Mouse (Mus musculus) forebrain, embryonic 14.5 days (tissue): ENCODE data around the gene Commd9. TPM values are rescaled to one million over a fixed set of nuclear protein-coding genes. Genes with fewer than 3 reads are reported as not detected.

Source experiments
- ATAC-seq: fragments of 200-750 bp; cut with Nextera tagmentation; 2 replicates; pipeline ENCODE4 v1.8.0; 2017; ENCODE audit warnings: mild to moderate bottlenecking, moderate library complexity
- DNase-seq: peaks from one replicate; pipeline ENCODE4 v3.0.0-alpha.2; 2015; ENCODE audit warnings: low spot score
- H3K27ac ChIP-seq: fragments of 300-500 bp; sonication (generic); 2 replicates; pipeline ENCODE4 v1.5.1; 2014; ENCODE audit warnings: low read depth, mild to moderate bottlenecking, control low read depth, low read length, moderate library complexity
- H3K27me3 ChIP-seq: fragments of 300-500 bp; sonication (generic); replicated peaks from 2 replicates; pipeline ENCODE4 v1.6.1; 2014; ENCODE audit warnings: low read length, control low read depth, mixed read lengths; ENCODE audit not compliant: control insufficient read depth, insufficient read depth
- H3K36me3 ChIP-seq: fragments of 300-500 bp; sonication (generic); 2 replicates; pipeline ENCODE4 v1.6.1; 2014; ENCODE audit warnings: low read length, control low read depth; ENCODE audit not compliant: control insufficient read depth, insufficient read depth
- H3K4me1 ChIP-seq: fragments of 300-500 bp; sonication (generic); 2 replicates; pipeline ENCODE4 v1.6.1; 2014; ENCODE audit warnings: antibody characterized with exemption, low read length, control low read depth; ENCODE audit not compliant: control insufficient read depth, insufficient read depth
- H3K4me2 ChIP-seq: fragments of 300-500 bp; sonication (generic); 2 replicates; pipeline ENCODE4 v1.6.1; 2014; ENCODE audit warnings: mild to moderate bottlenecking, control low read depth, low read length
- H3K4me3 ChIP-seq: fragments of 300-500 bp; sonication (generic); 2 replicates; pipeline ENCODE4 v1.5.1; 2014; ENCODE audit warnings: low read depth, low read length, control low read depth
- H3K9ac ChIP-seq: fragments of 300-500 bp; sonication (generic); 2 replicates; pipeline ENCODE4 v1.6.1; 2014; ENCODE audit warnings: mild to moderate bottlenecking, low read length, control low read depth, moderate library complexity
- H3K9me3 ChIP-seq: fragments of 300-500 bp; sonication (generic); replicated peaks from 2 replicates; pipeline ENCODE4 v1.6.1; 2016; ENCODE audit warnings: low read length, control low read depth, mixed read lengths; ENCODE audit not compliant: control insufficient read depth
- WGBS: fragments of 180-500 bp; shearing (Covaris S2); extraction: QIAGEN DNeasy Blood & Tissue Kit; methylation state at CpG from one replicate; pipeline ENCODE4 v1.1.7; 2014; 5-methylcytosine and 5-hydroxymethylcytosine counted together
- polyA plus RNA-seq: library from polyadenylated mRNA; unstranded; fragments of >200 nt; fragmentation: Nextera tagmentation; extraction: Ambion mirVana; gene quantifications from 2 replicates; pipeline ENCODE4 v1.2.1, GENCODE M21; 2014

Gene Commd9
- polyA plus RNA-seq, result 111 and 118 TPM in 2 replicates

DNA sequence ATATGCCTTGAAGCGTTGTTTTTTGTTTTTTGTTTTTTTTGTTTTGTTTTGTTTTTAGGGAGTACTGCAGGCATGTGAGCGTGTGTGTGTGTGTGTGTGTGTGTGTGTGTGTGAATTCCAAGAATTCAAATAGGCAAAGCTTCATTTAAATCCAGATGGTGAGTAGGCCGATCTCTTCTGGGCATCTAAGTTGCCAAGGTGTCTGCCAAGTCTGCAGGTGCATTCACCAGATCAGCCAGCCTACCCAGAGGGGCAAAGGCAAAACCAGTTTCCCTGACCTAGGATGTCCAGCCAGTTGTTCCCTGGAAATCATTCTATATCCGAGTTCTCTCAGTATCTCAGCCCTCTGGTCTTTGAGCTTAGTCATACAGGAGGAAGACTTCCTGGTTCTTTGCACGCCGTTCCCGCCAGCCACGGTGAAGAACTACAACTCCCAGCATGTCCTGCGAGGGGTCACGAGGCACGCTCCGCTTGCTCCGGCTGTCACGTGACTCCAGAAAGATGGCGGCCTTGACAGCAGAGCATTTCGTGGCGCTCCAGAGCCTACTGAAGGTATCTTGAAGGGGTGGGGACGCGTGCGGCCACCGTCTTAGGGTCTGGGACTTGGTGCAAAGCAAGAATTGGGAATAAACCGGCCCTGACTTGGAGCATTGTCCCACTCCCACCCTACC is at the start of gene Commd9:
Gene Commd9 (plus strand): TSS at position 480 of the 671 bp plus-strand sequence.
- Histone ChIP-seq H3K4me1 (peaks cover 6% of the 10 kb centered on the region), H3K36me3 (no peaks in the 10 kb centered on the region), H3K4me2 (peak within 1 kb of the TSS; percentile 72), H3K27me3 (no peaks in the 10 kb centered on the region), H3K4me3 (peak within 1 kb of the TSS; percentile 67), H3K9me3 (no peaks in the 10 kb centered on the region), H3K9ac (peak within 1 kb of the TSS; percentile 74), H3K27ac (no peak within 1 kb of the TSS)
- DNase-seq (peak; percentile 97), ATAC-seq (peak; percentile 99)
- WGBS, result 12% methylated on average over 22 of the region's 22 CpGs

GRCm38 (mm10) chr2:101842756-101843155 is 43.3 kb upstream of the Commd9 start:
- Histone ChIP-seq H3K9ac (no peak overlapping the region), H3K4me3 (no peak overlapping the region), H3K27me3 (no peaks in the 10 kb centered on the region), H3K9me3 (no peaks in the 10 kb centered on the region), H3K27ac (no peak overlapping the region), H3K4me1 (no peaks in the 10 kb centered on the region), H3K36me3 (no peaks in the 10 kb centered on the region), H3K4me2 (no peak overlapping the region)
- ATAC-seq (no peak), DNase-seq (no peak)
- 87% methylated on average over 7 of the region's 7 CpGs for WGBS

DNA sequence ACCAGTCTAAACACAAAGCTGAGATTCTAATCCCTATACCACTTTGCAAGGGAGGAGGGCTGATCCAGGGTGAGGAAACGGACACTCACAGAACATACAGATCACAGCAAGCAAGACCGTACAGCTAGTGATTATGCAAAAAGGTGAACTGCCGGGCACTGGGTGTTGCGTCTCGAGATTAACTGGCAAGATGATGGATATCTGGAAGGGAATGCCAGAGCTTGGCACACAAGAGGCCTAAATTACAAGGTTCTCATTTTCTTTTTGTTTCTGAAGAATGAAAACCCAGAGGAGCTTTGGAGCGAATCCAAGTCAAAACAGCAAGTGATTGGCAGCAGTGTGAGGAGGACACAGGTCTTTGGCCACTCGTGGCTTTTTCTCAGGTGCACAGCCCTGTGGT is 31.3 kb upstream of the Commd9 start:
- Histone ChIP-seq H3K4me3 (no peak overlapping the region), H3K9ac (no peak overlapping the region), H3K9me3 (no peaks in the 10 kb centered on the region), H3K4me2 (no peak overlapping the region), H3K27ac (no peak overlapping the region), H3K36me3 (no peaks in the 10 kb centered on the region), H3K27me3 (no peaks in the 10 kb centered on the region), H3K4me1 (no peaks in the 10 kb centered on the region; the same call in 1 of the 2 replicates)
- no peak for ATAC-seq
- WGBS, result 43% methylated on average over 7 of the region's 7 CpGs
- DNase-seq, result peak; percentile 40

DNA sequence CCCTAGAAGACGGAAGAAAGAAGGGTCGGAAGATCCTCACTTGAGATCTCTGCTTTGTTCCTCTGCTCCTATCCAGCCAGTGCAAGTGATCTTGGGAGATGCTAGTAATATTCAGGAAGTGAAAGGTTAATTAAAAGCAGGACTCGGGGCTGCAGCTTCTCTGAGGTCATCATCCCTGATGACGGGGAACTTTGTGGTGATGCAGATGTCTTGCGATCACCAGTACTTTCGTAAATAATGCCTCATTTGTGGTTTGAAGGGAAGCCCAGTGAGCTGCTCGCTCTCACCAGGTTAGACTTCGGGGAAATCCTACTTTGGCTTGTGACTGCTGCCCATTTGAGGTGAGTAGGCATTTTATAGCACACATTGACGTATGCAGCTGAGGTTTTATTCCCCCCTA is 29.9 kb upstream of the Commd9 start:
- Histone ChIP-seq H3K27me3 (no peaks in the 10 kb centered on the region), H3K27ac (no peak overlapping the region), H3K9ac (no peak overlapping the region), H3K36me3 (no peaks in the 10 kb centered on the region), H3K4me2 (no peak overlapping the region), H3K9me3 (no peaks in the 10 kb centered on the region), H3K4me3 (no peak overlapping the region), H3K4me1 (no peaks in the 10 kb centered on the region; the same call in 1 of the 2 replicates)
- no peak for ATAC-seq
- WGBS, result 88% methylated on average over 9 of the region's 9 CpGs
- no peak for DNase-seq

DNA sequence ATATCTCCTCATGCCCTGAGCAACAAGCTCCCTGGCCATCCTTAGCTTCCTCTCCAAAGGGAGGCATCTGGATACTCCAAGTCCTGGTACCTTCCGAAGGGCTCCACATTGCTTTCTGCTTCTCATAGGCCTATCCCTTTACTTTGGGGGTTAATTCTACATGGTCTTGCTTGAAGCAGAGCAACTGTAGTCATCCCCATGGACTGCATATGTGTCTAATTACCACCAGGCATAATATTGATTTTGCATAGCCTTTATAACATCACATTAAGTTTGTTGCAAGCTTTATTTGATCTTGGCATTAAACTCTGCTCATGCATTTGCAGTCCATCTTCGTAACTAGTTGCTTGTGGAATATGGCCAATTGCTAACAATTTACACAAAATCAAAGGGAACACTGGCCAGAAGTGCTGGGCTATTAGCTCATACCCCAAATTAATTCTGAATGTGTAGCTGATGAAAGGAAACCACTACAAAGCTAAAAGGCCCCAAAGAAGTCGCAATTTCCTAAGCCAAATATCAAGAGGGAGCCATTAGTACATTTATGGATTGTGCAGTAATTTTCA is 25.0 kb upstream of the Commd9 start:
- Histone ChIP-seq H3K36me3 (no peaks in the 10 kb centered on the region), H3K4me2 (no peak overlapping the region), H3K9ac (no peak overlapping the region), H3K27me3 (no peaks in the 10 kb centered on the region), H3K4me3 (no peak overlapping the region), H3K27ac (no peak overlapping the region), H3K4me1 (no peaks in the 10 kb centered on the region; the same call in 1 of the 2 replicates), H3K9me3 (no peaks in the 10 kb centered on the region)
- 65% methylated on average over 3 of the region's 3 CpGs for WGBS
- DNase-seq (peak; percentile 63), ATAC-seq (peak; percentile 40; the same call in 1 of the 2 replicates)

DNA sequence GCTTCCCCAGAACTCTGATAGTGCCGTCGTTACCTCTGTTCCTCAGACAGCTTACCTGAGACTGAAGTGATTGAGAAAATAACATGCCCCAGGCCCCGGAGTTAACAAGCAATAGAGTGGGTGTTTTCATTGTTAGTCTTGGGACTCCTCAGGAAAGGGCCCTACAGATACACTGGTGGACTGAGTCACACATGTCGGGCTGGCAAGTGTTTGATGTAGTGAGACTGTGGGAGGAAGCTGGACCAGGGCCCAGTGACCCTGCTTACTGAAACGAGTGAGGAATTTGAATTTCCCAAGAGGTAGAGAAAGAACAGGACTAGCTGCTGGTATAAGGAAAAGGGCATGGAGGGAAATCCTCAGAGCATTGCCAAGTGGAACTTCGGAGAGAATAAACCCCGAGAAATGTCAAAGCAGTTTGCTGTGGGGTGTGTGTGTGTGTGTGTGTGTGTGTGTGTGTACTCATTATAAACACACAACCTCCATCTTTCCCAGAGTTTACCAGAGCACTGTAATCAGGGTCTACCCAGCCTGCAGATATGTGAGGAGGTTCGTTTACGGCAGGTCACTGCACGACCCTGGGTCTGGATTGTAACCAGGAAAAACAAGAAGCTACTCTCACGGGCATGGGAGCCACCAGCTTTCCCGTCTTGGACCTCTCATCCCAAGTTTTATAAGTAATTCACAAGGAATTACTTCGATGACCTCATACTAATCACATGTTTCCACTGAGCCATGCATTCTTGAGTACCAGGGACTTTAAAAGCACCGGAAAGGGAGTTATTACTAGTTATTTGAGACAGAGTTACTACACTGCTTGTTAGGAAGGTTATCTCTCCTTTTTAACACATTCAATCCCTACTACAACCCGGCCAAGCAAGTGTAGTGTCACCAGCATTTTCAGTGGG is 23.6 kb upstream of the Commd9 start:
- ATAC-seq (peak; percentile 75), DNase-seq (peak; percentile 64)
- Histone ChIP-seq H3K4me2 (no peak overlapping the region), H3K27me3 (no peaks in the 10 kb centered on the region), H3K36me3 (no peaks in the 10 kb centered on the region), H3K4me1 (no peaks in the 10 kb centered on the region; the same call in 1 of the 2 replicates), H3K27ac (no peak overlapping the region), H3K4me3 (no peak overlapping the region), H3K9ac (no peak overlapping the region), H3K9me3 (no peaks in the 10 kb centered on the region)
- 61% methylated on average over 15 of the region's 15 CpGs for WGBS

DNA sequence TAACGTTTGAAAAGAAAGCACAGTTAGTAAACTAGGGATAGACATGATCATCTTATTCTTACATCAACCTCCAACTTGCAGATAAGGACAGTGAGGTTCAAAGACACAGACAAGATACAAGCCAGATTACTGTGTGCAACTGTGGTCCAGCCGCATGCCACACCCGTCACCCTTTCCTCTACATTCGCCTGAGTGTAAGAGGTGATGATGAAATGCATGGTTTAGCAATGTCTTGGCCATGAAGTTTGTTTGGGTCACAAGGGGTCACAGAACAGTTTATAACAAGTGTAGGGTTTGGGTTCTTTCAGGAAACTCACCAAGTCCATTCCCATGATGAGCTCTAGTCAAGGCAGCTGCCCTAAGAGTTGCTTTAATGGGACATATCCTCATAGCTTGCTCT is 17.4 kb upstream of the Commd9 start:
- Histone ChIP-seq H3K27me3 (no peaks in the 10 kb centered on the region), H3K4me3 (no peak overlapping the region), H3K9me3 (no peaks in the 10 kb centered on the region), H3K36me3 (no peaks in the 10 kb centered on the region), H3K9ac (no peak overlapping the region), H3K4me2 (no peak overlapping the region), H3K27ac (no peak overlapping the region), H3K4me1 (no peaks in the 10 kb centered on the region)
- ATAC-seq (no peak), DNase-seq (no peak)
- 92% methylated on average over 4 of the region's 4 CpGs for WGBS

DNA sequence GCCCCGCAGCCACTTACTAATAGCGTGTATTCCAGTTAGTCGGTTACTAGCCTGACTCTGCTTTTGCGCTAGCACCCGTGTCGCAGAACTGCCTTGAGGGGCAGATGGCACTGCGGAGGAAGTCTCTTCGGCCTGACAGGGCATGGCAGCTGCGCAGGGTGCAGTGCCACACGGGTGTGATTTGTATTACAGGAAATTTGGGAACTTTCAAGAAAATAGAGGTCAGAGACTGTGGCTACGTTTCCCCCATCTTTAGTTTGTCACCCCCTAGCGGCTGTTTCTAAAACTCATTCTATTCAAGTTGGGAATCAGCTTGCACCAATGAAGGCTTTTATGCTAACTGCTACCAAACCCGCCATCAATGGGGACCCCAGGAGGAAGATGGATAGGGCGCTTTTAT is 14.9 kb upstream of the Commd9 start:
- Histone ChIP-seq H3K27ac (no peak overlapping the region), H3K4me3 (no peak overlapping the region), H3K9me3 (no peaks in the 10 kb centered on the region), H3K36me3 (no peaks in the 10 kb centered on the region), H3K27me3 (no peaks in the 10 kb centered on the region), H3K4me2 (peak overlapping the region; percentile 32; the same call in 1 of the 2 replicates), H3K4me1 (no peaks in the 10 kb centered on the region), H3K9ac (no peak overlapping the region)
- ATAC-seq (no peak), DNase-seq (peak; percentile 73)
- 29% methylated on average over 14 of the region's 14 CpGs for WGBS
